Mouse (Mus musculus): ENCODE measurements at regions not wholly inside any gene's neighbourhood (a gene's known extent, or its start where the extent isn't known, plus 50 kb on each side); places are given as distances from the start of the nearest gene placed in this dataset.
"Not testable (repeated sequence)": the region's sequence is repeated elsewhere in the genome, so short reads cannot be mapped to it uniquely, and the experiment has no call there.

GRCm38 (mm10) chr4:51868250-51868649, 570.8 kb upstream of the Smc2 start:
- no peak for DNase-seq

- DNase-seq = not testable (repeated sequence)
These were observed 570.3 kb upstream of the Smc2 start for GRCm38 (mm10) chr4:51868716-51869115.

GRCm38 (mm10) chr4:51885460-51885859, 553.6 kb upstream of the Smc2 start:
- no peak for DNase-seq

- no peak for DNase-seq
These were observed 549.8 kb upstream of the Smc2 start for GRCm38 (mm10) chr4:51889280-51889679.

- DNase-seq = no peak
These were observed 510.8 kb upstream of the Smc2 start for GRCm38 (mm10) chr4:51928245-51928644.

GRCm38 (mm10) chr4:51969751-51970150, 469.3 kb upstream of the Smc2 start:
- no peak for DNase-seq

GRCm38 (mm10) chr4:51978962-51979361, 460.1 kb upstream of the Smc2 start:
- no peak for DNase-seq

- no peak for DNase-seq
These were observed 446.6 kb upstream of the Smc2 start for GRCm38 (mm10) chr4:51992482-51992881.

- no peak for DNase-seq
These were observed 402.2 kb upstream of the Smc2 start for GRCm38 (mm10) chr4:52036765-52037353.

- no peak for DNase-seq
These were observed 395.6 kb upstream of the Smc2 start for GRCm38 (mm10) chr4:52043404-52043803.

GRCm38 (mm10) chr4:52050948-52051347, 388.1 kb upstream of the Smc2 start:
- no peak for DNase-seq

- DNase-seq = no peak
These were observed 383.0 kb upstream of the Smc2 start for GRCm38 (mm10) chr4:52056031-52056430.

- no peak for DNase-seq
These were observed 379.0 kb upstream of the Smc2 start for GRCm38 (mm10) chr4:52060031-52060430.

GRCm38 (mm10) chr4:52099187-52099586, 339.9 kb upstream of the Smc2 start:
- no peak for DNase-seq

GRCm38 (mm10) chr4:52105887-52106286, 333.2 kb upstream of the Smc2 start:
- DNase-seq = no peak

- DNase-seq = no peak
These were observed 321.2 kb upstream of the Smc2 start for GRCm38 (mm10) chr4:52117765-52118290.

- no peak for DNase-seq
These were observed 320.5 kb upstream of the Smc2 start for GRCm38 (mm10) chr4:52118439-52119072.

- DNase-seq = no peak
These were observed 286.4 kb upstream of the Smc2 start for GRCm38 (mm10) chr4:52152565-52153164.

GRCm38 (mm10) chr4:52176240-52176639, 262.8 kb upstream of the Smc2 start:
- no peak for DNase-seq

- DNase-seq = no peak
These were observed 241.3 kb upstream of the Smc2 start for GRCm38 (mm10) chr4:52197777-52198176.

GRCm38 (mm10) chr4:52210601-52211000, 228.4 kb upstream of the Smc2 start:
- DNase-seq = no peak

GRCm38 (mm10) chr4:52211022-52211421, 228.0 kb upstream of the Smc2 start:
- peak in 1 of 2 experiments; percentile 2 for DNase-seq

- DNase-seq = no peak
These were observed 225.7 kb upstream of the Smc2 start for GRCm38 (mm10) chr4:52213363-52213762.

Measured in cerebellum, adult 18-20 months (tissue).